Mouse (Mus musculus) left cerebral cortex, postnatal 14 days (tissue): ENCODE data around the gene Cnnm1. TPM values are rescaled to one million over a fixed set of nuclear protein-coding genes. Genes with fewer than 3 reads are reported as not detected.
A peak's percentile ranks its signal among the peaks of the same experiment; 100 is the strongest.
"Not testable (repeated sequence)": the region's sequence is repeated elsewhere in the genome, so short reads cannot be mapped to it uniquely, and the experiment has no call there.

Experiments
- DNase-seq, 2 experiments: peaks; one replicate each; pipeline ENCODE4 v3.0.0; 2021 to 2022; ENCODE audit warnings: low spot score in 2 of 2, mixed read lengths in 1 of 2
- intact Hi-C: fragments of 180-260 bp; cut with DNase I; formaldehyde crosslinking; loops from one replicate; pipeline ENCODE4 v1.15.1; 2025
- total RNA-seq, 2 experiments: library from RNA; stranded (reverse); gene quantifications; 2 replicates each; pipeline ENCODE4 v1.2.3; 2021

The Cnnm1 gene
- total RNA-seq, 2 experiments from 2014 or later: 73.1 to 76.9 TPM

- intact Hi-C loops: no loop called here
- no peak for DNase-seq
Observed at GRCm38 (mm10) chr19:43463546-43464293, 23.5 kb downstream of the Cnnm1 start.

GRCm38 (mm10) chr19:43464294-43464687 lies 24.1 kb downstream of the Cnnm1 start:
- no peak for DNase-seq
- intact Hi-C loops: no loop called here

- no peak for DNase-seq
- intact Hi-C loops: no loop called here
Observed at GRCm38 (mm10) chr19:43465076-43465475, 24.8 kb downstream of the Cnnm1 start.

- intact Hi-C loops: no loop called here
- no peak for DNase-seq
Observed at GRCm38 (mm10) chr19:43465601-43466255, 25.5 kb downstream of the Cnnm1 start.

GRCm38 (mm10) chr19:43467927-43468685 lies 27.9 kb downstream of the Cnnm1 start:
- peak in 1 of 2 experiments; percentile 39 for DNase-seq

GRCm38 (mm10) chr19:43469333-43469732 lies 29.1 kb downstream of the Cnnm1 start:
- intact Hi-C loops: no loop called here
- no peak for DNase-seq

More at GRCm38 (mm10) chr19:43467927-43468685, 27.9 kb downstream of the Cnnm1 start:
- intact Hi-C loops: no loop called here

- intact Hi-C loops: no loop called here
- no peak for DNase-seq
Observed at GRCm38 (mm10) chr19:43472331-43472730, 32.1 kb downstream of the Cnnm1 start.

GRCm38 (mm10) chr19:43472781-43473180 lies 32.5 kb downstream of the Cnnm1 start:
- intact Hi-C loops: no loop called here
- DNase-seq: no peak

GRCm38 (mm10) chr19:43475642-43476041 lies 35.4 kb downstream of the Cnnm1 start:
- intact Hi-C loops: no loop called here
- no peak for DNase-seq

GRCm38 (mm10) chr19:43476063-43476462 lies 35.8 kb downstream of the Cnnm1 start:
- intact Hi-C loops: no loop called here
- DNase-seq: no peak

- DNase-seq: no peak
- intact Hi-C loops: no loop called here
Observed at GRCm38 (mm10) chr19:43477436-43477835, 37.2 kb downstream of the Cnnm1 start.

- intact Hi-C loops: no loop called here
- peak; percentile 80 to 84 for DNase-seq
Observed at GRCm38 (mm10) chr19:43478891-43479290, 38.7 kb downstream of the Cnnm1 start.

GRCm38 (mm10) chr19:43479431-43479830 lies 39.2 kb downstream of the Cnnm1 start:
- intact Hi-C loops: no loop called here
- no peak for DNase-seq

- intact Hi-C loops: no loop called here
- DNase-seq: no peak
Observed at GRCm38 (mm10) chr19:43480512-43480911, 40.3 kb downstream of the Cnnm1 start.

GRCm38 (mm10) chr19:43487429-43487828 lies 47.2 kb downstream of the Cnnm1 start:
- intact Hi-C loops: no loop called here
- peak; percentile 41 to 44 for DNase-seq

GRCm38 (mm10) chr19:43493316-43493715 lies 53.1 kb downstream of the Cnnm1 start:
- intact Hi-C loops, DNase-seq: not testable (repeated sequence)

GRCm38 (mm10) chr19:43493878-43494277 lies 53.6 kb downstream of the Cnnm1 start:
- intact Hi-C loops: no loop called here

GRCm38 (mm10) chr19:43494914-43495313 lies 54.7 kb downstream of the Cnnm1 start:
- intact Hi-C loops: no loop called here
- DNase-seq: no peak

More at GRCm38 (mm10) chr19:43493878-43494277, 53.6 kb downstream of the Cnnm1 start:
- no peak for DNase-seq

- intact Hi-C loops: no loop called here
Observed at GRCm38 (mm10) chr19:43495846-43496245, 55.6 kb downstream of the Cnnm1 start.

GRCm38 (mm10) chr19:43497440-43497839 lies 57.2 kb downstream of the Cnnm1 start:
- intact Hi-C loops: no loop called here
- DNase-seq: no peak

More at GRCm38 (mm10) chr19:43495846-43496245, 55.6 kb downstream of the Cnnm1 start:
- peak; percentile 72 to 78 for DNase-seq
